Mouse (Mus musculus) ES-Bruce4 (cell line): Measurements from ENCODE around the gene Ldah.

ENCODE experiments used
- CTCF ChIP-seq: IDR thresholded peaks from one replicate; pipeline ENCODE4 v1.8.1; 2011; ENCODE audit warnings: low read depth, low read length
- EP300 ChIP-seq: IDR thresholded peaks from 2 replicates; pipeline ENCODE4 v1.6.1; 2011; ENCODE audit warnings: low read depth, low read length; ENCODE audit not compliant: insufficient read depth
- POLR2A ChIP-seq: IDR thresholded peaks from one replicate; pipeline ENCODE4 v1.8.1; 2011; ENCODE audit warnings: low read length; ENCODE audit not compliant: insufficient read depth

DNA sequence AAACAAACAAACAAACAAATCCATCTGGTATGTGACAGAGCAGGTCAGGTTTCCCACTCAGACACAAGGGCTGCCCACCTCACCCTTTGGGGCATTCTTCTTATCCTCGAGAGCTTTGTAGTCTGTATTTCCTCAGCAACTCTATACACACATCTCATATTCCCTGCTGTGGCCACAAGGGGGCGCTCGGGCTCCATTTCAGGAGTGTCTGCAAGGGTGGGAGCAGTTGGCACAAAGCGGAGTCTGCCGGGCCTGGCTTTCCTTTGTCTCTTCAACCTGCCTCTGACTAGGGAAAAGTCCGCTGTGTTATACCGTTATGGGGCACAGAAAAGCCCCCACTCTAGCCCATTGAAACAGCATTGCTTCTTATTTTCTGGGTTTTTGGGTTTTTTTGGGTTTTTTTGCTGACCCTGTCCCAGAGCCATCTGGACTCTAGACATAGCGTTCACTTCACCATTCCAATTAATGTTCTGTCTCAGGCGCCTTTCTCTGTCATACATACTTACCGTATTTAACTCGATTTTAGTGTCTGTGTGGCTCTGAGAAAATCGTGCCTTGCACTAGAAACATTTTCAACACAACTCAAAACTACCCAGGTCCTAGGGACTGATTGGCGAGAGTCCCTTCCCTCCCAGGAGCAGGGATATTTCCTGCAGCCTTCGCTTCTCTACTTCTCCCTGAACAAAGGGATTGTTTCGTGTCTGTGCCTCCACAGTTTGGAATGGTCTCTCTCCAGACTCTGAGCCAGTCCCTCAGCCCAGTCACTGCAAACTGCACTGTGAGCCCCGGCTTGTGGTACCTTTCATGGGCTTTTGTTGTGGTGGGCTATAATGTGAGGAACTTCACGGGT is 119.1 kb downstream of the Ldah start:
- TF ChIP-seq CTCF (peak; percentile 86), EP300 (0 out of 2 replicates have a peak, but pooled peaks have one; percentile 52), POLR2A (no peak)
